Comparison of ENCODE assay signal across 21 mouse cellular contexts in the genomic region with DNA sequence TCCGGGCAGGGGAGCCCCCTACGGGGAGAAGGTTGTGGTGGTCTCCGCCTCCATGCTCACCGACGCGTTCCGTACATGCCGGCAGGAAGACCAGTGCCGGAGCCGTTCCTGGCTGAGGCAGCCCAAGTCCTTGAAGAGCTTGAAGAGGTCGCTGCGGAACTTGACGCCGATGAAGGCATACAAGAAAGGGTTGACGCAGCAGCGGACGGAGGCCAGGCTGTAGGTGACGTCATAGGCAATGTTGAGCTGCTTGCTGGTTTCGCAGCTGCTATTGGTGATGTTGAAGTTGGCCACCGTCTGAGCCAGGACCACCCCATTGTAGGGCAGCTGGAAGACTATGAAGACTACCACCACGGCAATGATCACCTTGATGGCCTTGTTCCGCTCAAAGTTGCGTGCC. TPM values are rescaled to one million over a fixed set of nuclear protein-coding genes. Genes with fewer than 3 reads are reported as not detected.
DNase-seq lines count a peak whose midpoint lies in the region; ATAC-seq and TF ChIP-seq lines count a peak whose summit lies in the region.
"Had no signal": no experiment of that assay in that cellular context is flagged by ENCODE, and none has a peak within 500 bp of the region (broad histone marks: within the 10 kb centered on the region; RNA-seq: fewer than 3 reads in every experiment).

No protein-coding gene starts in this region.

- H3K9ac ChIP-seq in heart, embryonic 15.5 days, result no peak overlapping the region
- H3K9ac ChIP-seq: midbrain, embryonic 12.5 days had no signal

- intact Hi-C loops in heart, postnatal 14 days (cut with DNase I), result no loop called here

- peak; percentile 63 for DNase-seq in CD4-positive, CD25-positive, alpha-beta regulatory T cell, adult 2 months (ENCODE audit: low read depth, low spot score)
- DNase-seq in heart, postnatal 14 days, result no peak
- DNase-seq in thymus, adult 2 months, result no peak
- DNase-seq in thymus, postnatal 25 days, result no peak
- no peak for DNase-seq in layer of hippocampus, adult 9-11 months
- no peak for DNase-seq in neural tube, embryonic 10.5 days (ENCODE audit: extremely low spot score, low spot score)
- DNase-seq: adrenal gland, postnatal 25 days; cerebellum, adult 2 months; gastrocnemius, adult 2 months; kidney, adult 8-10 months; kidney, postnatal 36 days; lung, adult 2 months; lung, postnatal 36 days had no signal

- ATAC-seq in CD4-positive, CD25-positive, alpha-beta regulatory T cell, adult 4 months, result no peak
- no peak for ATAC-seq in heart, embryonic 15.5 days (replicated peaks; ENCODE audit: insufficient number of reproducible peaks, insufficient read depth, low FRiP score, low read depth)

- peak overlapping the region; percentile 26 for H3K4me2 ChIP-seq in heart, embryonic 15.5 days
- H3K4me2 ChIP-seq: embryonic facial prominence, embryonic 13.5 days; liver, embryonic 11.5 days; midbrain, embryonic 12.5 days had no signal

- no peaks in the 10 kb centered on the region for H3K36me3 ChIP-seq in heart, embryonic 15.5 days
- H3K36me3 ChIP-seq in thymus, adult 2 months (ENCODE audit: control insufficient read depth, insufficient read depth, low read length), result 0 out of 2 replicates have a peak, but pooled peaks cover 4% of the 10 kb centered on the region
- H3K36me3 ChIP-seq: embryonic facial prominence, embryonic 13.5 days; midbrain, embryonic 12.5 days had no signal

- no peaks in the 10 kb centered on the region for H3K9me3 ChIP-seq in heart, embryonic 15.5 days (replicated peaks)
- H3K9me3 ChIP-seq: embryonic facial prominence, embryonic 13.5 days; midbrain, embryonic 12.5 days had no signal

- no peak overlapping the region for H3K4me3 ChIP-seq in heart, embryonic 15.5 days
- no peak overlapping the region for H3K4me3 ChIP-seq in thymus, adult 2 months (ENCODE audit: control insufficient read depth, insufficient read depth, low read length)
- H3K4me3 ChIP-seq: embryonic facial prominence, embryonic 13.5 days; gastrocnemius, adult 2 months; midbrain, embryonic 12.5 days had no signal

- TF ChIP-seq CTCF in thymus, adult 2 months (IDR thresholded peaks at IDR 0.05; ENCODE audit: borderline replicate concordance, control insufficient read depth, extremely low read depth, insufficient read depth, low read length, poor library complexity), result no peak

- 74% methylated on average over 23 of the region's 23 CpGs for WGBS in heart, embryonic 15.5 days
- 91% methylated on average over 23 of the region's 23 CpGs for WGBS in thymus, adult 2 months

- no peaks in the 10 kb centered on the region for H3K27me3 ChIP-seq in heart, embryonic 15.5 days
- H3K27me3 ChIP-seq in thymus, adult 2 months (ENCODE audit: control insufficient read depth, insufficient read depth, low read length), result no peaks in the 10 kb centered on the region
- H3K27me3 ChIP-seq: embryonic facial prominence, embryonic 13.5 days; midbrain, embryonic 12.5 days had no signal

- peaks cover 59% of the 10 kb centered on the region for H3K4me1 ChIP-seq in heart, embryonic 15.5 days (replicated peaks)
- peaks cover 79% of the 10 kb centered on the region for H3K4me1 ChIP-seq in thymus, adult 2 months (replicated peaks; ENCODE audit: control insufficient read depth, insufficient read depth, low read length)

- H3K27ac ChIP-seq in heart, embryonic 15.5 days, result no peak overlapping the region
- peak overlapping the region; percentile 65 for H3K27ac ChIP-seq in thymus, adult 2 months (ENCODE audit: control insufficient read depth, insufficient read depth, low read length)
- H3K27ac ChIP-seq: gastrocnemius, adult 2 months; midbrain, embryonic 12.5 days had no signal

- no peak for TF ChIP-seq POLR2A in thymus, adult 2 months (IDR thresholded peaks at IDR 0.05; ENCODE audit: control insufficient read depth, extremely low read depth, insufficient read depth, low read length, poor library complexity)

RNA-seq across cellular contexts. Expression of a gene that starts 9.9 kb away (rescaled TPM):
- polyA plus RNA-seq in CD4-positive, CD25-positive, alpha-beta regulatory T cell, adult 4 months (2017; shearing (Covaris generic)), result 100 to 1,000 TPM; 277 to 361 TPM
- polyA plus RNA-seq in heart, embryonic 15.5 days (2015; fragmentation: Nextera tagmentation; extraction: Ambion mirVana), result 0.34 and 0.67 TPM in 2 replicates
- total RNA-seq in heart, postnatal 14 days (2021), result under 1 TPM; 0.45 to 0.80 TPM
- 202 and 240 TPM in 2 replicates for polyA plus RNA-seq in thymus, adult 2 months (2012; rRNA removed)
- total RNA-seq: gastrocnemius, adult 2 months; granulocyte monocyte progenitor cell, adult 5-6 weeks; layer of hippocampus, postnatal 25 days; left cerebral cortex, postnatal 14 days had no signal

RNA-seq across cellular contexts. Expression of a gene that starts 55.8 kb away (rescaled TPM):
- polyA plus RNA-seq in CD4-positive, CD25-positive, alpha-beta regulatory T cell, adult 4 months (2017; shearing (Covaris generic)), result under 1 TPM in 1 of 2 experiments, not detected in 1; 0.35 TPM
- polyA plus RNA-seq in heart, embryonic 15.5 days (2015; fragmentation: Nextera tagmentation; extraction: Ambion mirVana), result 0.08 and 0.27 TPM in 2 replicates
- under 1 TPM in 1 of 2 experiments, not detected in 1; 0.15 TPM for total RNA-seq in heart, postnatal 14 days (2021)
- polyA plus RNA-seq in thymus, adult 2 months (2012; rRNA removed), result 5.2 and 7.5 TPM in 2 replicates
- total RNA-seq: layer of hippocampus, postnatal 25 days had no signal
- polyA plus RNA-seq: liver, embryonic 11.5 days had no signal

Comparison
In these comparisons a context has a peak if more than half of its experiments do, and no peak if none do; other contexts are left out.
1. RNA of a gene that starts 9.9 kb away (polyA plus RNA-seq): 277 to 361 TPM in CD4-positive, CD25-positive, alpha-beta regulatory T cell, adult 4 months and 202 to 240 TPM in thymus, adult 2 months; 0.34 to 0.67 TPM in heart, embryonic 15.5 days; every median in the first group is over 100 times any median in the second.